Mouse (Mus musculus): ENCODE results near the gene Crlf3.

Gene Crlf3

DNA sequence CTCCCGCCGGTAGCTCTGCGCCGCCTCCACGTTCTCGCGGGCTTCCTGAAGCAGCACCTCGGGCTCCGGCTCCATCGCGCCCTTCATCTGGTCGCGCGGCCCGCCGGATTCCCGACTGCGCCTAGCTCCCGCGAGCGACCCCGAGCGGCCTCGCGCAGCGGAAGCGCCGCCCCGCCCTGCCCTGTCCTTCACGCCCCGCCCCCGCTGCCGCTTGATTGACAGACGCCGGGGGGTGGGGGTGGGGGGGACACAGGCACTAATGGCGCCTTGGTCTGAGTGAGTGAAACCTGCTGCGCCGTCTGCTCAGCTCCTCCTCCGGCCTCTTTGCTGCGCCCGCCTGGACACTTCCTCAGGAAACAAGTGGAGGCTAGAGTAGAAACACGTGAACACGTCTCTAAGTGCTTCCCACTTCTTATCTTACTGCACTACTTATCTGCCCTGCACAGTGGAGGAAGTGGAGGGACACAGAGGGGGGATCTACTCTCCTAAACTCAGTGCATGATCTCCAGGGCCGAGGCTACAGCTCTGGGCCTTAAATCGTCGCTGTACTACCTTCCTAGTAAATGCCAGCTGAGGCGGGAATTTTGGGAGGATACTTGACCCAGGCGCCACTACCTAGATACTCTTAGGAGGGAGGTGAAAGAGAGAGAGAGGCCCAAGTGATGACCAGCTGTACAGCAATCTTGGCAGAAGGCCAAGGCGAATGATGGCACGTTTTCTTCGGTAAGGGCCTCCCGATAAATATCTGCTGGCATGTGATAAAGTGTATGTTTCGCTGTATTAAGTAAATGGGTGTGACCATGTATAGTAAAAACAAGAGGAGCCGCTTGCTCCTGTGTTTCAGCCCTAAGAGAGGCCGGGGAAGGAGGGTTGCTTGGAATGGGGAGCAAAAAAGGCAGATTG lies at the start of gene Crlf3:
Gene Crlf3 (minus strand): TSS at position 166 of the 903 bp plus-strand sequence.
- peak; percentile 98 for DNase-seq (ENCODE audit: extremely low spot score)

DNA sequence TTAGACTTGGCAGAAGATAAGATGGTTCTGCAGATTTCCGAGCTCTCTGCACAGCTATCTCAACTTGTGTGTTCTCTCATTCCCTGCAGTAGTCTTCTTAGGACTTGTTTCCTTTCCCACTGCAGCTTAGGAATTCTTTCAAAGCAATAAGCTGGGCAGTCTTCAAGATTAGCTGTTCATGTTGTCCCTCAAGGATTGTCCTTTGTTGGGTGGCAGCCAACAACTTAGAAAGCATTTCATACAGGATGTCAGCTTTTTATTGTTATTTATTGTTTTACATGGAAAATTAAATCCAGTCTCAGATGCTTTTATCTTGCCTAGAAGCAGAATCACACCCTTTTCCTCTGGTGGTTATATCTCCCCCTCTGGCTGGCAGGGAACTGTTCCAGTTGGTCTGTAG lies 35.6 kb upstream of the Crlf3 start:
- no peak for DNase-seq (ENCODE audit: extremely low spot score)

DNA sequence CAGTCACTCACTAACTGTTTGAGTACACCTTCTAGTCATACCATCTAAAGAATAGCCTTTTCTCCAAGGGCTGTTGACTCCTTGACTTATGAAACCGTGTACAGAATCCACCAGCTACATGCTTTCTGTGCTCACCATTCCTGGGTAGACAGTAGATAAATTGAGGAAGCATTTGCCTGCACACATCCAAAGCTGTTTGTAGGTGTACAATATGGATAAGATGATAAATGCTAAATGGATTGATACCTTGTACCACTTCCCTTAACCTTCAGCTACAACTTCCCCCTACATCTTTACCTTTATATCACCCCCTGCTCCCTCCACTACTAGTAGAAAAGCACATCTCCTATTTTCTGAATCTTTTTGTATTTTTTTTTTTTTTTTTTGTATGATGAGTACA lies 23.6 kb upstream of the Crlf3 start:
- no peak for DNase-seq (ENCODE audit: extremely low spot score)

DNA sequence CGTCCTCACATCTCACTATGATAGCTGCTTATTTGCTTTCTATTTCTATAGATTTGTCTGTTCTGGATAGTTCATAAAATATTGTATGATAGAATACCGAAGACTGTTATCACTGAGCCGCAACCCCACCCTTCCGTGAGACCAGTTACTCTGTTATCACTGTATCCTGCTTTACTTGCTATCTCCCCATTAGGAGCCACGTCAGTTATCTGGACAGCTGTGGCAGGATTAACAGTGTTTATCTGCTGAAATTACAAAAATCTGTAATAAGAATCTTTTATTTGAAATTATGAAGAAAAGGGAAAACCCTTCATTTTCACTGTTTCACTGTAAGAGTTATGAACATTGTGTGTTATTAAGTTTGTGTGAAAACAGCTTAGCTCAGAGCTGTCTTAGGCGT lies 20.5 kb upstream of the Crlf3 start:
- no peak for DNase-seq (ENCODE audit: extremely low spot score)

DNA sequence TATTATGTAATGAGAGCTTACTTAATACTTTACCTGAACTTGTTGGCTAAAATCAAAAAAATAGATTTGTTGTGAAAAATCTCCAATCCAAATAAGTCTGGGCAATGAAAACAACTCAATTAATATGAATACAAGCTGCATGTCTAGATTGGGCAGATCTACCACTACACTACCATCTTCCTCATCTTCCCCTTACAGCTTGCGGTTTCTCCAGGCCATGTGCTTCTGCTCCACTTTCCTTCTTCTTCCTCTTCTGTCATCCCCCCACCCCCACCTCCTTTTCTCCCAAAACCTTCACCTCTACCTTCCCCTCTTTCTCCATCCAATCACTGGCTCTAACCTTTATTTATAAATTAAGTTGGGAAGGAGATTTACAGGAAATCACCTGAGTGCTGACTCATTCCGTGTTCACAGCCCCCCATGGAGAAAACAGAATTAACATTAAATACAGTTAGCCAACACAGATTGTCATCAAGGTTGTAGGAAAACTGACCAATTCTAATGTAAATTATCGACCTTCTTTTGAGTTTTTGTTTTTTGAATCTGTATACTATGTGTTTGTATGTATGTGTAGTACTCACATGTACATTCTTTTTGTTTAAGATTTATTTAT lies 17.8 kb upstream of the Crlf3 start:
- no peak for DNase-seq (ENCODE audit: extremely low spot score)

- no peak for DNase-seq (ENCODE audit: extremely low spot score)
These were observed 9.9 kb upstream of the Crlf3 start for GRCm38 (mm10) chr11:80090555-80091164.

DNA sequence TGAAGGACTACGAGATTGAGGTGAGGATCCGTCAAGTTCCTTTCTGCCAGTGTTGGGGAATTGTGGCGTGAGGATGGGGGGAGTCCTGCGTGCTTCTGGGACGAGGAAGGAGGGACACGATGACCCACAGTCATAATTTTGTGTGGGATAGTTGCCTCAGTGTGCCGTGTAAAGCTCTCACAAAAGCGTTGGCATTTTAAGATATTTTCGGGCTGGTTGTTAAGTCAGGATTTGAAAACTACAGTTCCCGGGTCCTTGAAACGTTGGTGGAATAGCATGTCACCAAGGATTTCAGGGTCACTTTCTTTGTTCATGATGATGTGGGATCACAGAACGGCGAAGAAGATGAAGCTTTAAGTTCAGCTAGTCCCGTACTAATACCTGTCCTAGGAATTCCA lies 9.0 kb upstream of the Crlf3 start:
- DNase-seq (ENCODE audit: extremely low spot score) = no peak

DNA sequence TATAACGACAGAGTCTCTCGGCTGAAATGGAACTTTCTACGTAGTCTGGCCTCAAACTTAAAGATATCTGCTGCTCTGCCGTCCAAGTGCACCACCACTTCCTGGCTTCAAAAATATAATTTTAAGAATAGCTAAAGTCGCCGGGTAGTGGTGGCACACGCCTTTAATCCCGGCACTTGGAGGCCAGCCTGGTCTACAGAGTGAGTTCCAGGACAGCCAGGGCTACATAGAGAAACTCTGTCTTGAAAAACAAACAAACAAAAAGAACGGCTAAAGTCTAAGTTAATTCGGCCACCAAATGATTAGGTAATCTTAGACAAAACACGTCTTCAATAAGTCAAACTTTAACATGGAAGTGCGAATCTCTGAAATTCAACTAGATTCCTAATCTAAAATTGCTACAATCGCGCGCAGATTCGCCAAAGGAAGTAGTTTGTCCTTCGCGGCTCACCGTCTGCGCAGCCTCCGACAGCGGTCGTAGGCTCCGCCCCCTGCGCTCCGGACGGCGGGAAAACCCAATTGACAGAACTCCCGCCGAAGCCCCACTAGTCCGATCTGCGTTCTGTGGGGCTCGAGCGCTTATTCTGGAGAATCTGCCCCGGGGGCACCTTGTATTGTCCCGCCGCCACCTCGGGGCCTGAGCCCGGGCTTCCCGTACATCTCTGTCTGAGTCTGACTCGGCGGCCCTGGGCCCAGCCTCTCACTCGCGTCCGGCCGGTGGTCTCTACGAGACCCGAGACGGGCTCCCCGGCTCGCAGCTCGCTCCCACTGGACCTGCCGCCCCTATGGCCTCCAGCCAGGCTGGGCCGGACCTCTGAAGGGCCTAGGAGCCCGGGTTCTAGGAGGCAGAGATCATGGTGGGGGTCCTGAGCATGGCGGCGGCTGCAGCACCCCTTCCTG lies 8.4 kb upstream of the Crlf3 start, which contains the start of gene Atad5:
Gene Atad5 (plus strand): TSS at position 484 of the 900 bp plus-strand sequence.
- peak; percentile 87 for DNase-seq (ENCODE audit: extremely low spot score)

- peak; percentile 78 for DNase-seq (ENCODE audit: extremely low spot score)
These were observed 6.1 kb upstream of the Crlf3 start for GRCm38 (mm10) chr11:80086844-80087243.

- no peak for DNase-seq (ENCODE audit: extremely low spot score)
These were observed 4.7 kb upstream of the Crlf3 start for GRCm38 (mm10) chr11:80085356-80086055.

DNA sequence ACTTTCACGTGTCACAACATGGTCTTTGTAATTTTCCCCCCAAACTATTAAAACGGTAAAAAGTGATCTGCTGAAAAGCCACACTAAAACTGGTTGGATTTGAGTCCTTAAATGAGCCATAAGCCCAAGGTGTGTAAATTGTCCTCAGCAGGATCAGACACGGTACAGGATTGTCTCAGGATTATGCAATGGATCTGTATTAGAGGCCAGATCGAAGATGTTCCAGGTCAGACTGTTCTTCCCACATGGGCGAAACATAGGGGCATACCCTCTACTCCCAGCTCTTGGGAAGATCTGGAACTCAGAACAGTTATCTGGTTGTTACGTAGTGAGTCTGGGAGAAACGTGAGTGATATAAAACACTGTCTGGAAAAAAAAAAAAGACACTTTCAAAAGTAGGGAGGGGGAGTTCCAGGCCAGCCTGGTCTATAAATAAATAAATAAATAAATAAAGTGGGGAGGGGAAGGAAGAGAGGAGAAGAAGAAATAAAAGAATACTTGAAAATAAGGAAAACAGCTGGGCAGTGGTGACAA lies 1.1 kb upstream of the Crlf3 start:
- DNase-seq (ENCODE audit: extremely low spot score) = no peak

GRCm38 (mm10) chr11:80080381-80080825 lies 388 bp downstream of the Crlf3 start:
- DNase-seq (ENCODE audit: extremely low spot score) = no peak

DNA sequence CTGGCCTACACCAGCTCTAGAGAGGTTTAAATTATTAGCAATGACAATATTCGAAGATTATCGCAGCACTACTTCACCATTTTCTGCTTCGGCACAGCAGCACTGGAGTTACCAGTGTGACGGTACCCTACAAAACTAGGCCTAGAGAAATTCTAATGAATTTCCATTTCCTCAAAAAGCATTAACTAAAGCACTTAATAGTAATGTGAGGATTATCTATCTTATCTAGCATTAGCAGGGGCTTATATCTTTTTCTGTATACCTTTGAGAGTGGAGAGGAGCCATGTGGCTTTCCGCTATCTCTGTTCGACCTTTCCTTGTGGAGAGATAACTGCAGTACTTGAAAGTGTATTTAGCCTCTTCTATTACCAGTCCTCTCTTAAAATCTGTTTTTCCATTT lies 1.0 kb downstream of the Crlf3 start:
- no peak for DNase-seq (ENCODE audit: extremely low spot score)

DNA sequence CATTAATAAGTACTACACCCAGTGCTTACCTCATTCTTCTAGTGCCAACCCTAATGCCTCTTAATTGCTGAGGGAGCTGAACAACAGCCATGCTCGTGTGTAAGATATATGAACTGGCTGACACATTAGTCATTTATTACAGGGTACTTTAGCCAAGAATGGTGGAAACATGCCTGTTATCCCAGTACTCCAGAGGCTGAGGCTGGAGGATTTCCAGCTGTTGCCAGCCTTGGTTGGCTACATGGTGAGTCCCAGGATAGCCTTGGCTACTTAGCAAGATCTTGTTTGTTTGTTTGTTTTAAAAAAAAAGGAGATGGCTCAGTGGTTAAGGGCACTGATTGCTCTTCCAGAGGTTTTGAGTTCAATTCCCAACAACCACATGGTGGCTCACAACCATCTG lies 2.0 kb downstream of the Crlf3 start:
- DNase-seq (ENCODE audit: extremely low spot score) = no peak

DNA sequence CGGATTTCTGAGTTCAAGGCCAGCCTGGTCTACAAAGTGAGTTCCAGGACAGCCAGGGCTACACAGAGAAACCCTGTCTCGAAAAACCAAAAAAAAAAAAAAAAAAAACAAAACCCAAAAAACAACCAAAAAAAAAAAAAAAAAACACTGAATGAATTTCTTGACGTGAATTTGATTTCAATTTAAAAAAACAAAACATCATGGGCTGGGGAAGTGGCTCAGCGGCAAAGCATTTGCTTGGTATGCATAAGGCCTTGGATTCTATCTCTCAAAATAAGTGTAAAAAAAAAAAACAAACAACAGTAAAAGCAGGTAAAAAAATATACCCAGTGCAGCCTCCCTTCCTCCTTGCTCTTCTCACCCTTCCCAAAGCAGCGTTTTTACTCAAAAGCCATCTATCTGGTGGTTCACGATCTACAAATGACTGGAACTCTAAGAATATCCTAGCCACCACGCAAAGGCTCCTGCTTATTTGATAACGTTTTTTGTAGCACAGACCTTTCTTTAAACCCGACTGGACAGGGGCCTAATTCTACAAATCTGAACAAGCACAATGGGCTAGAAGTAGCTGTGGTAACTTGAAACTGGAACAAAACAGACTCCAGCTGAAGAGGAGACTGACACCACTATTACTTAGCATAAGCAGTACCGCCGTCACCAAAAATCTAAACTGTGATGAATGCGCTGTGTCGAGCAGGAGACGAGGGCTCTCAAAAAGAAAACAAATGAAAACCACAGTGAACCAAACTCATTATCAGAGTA lies 2.8 kb downstream of the Crlf3 start:
- no peak for DNase-seq (ENCODE audit: extremely low spot score)

- DNase-seq (ENCODE audit: extremely low spot score) = no peak
These were observed 5.0 kb downstream of the Crlf3 start for GRCm38 (mm10) chr11:80075608-80076277.

- no peak for DNase-seq (ENCODE audit: extremely low spot score)
These were observed 8.4 kb downstream of the Crlf3 start for GRCm38 (mm10) chr11:80072365-80072764.

DNA sequence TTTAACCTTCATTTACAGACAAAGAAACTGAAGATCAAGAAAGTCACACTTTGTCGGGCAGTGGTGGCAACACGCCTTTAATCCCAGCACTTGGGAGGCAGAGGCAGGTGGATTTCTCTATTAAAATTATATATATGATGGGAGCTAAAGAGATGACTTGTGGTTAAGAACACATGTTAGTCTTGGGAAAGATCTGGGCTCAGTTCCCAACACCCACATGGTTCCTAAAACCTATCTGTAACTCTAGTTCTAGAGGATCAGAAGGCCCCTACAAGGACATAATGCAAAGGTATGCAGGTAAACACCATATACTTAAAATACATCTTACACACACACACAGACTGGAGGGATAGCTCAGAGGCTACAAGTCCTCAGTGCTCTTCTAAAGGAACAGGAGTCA lies 9.8 kb downstream of the Crlf3 start:
- no peak for DNase-seq (ENCODE audit: extremely low spot score)

- no peak for DNase-seq (ENCODE audit: extremely low spot score)
These were observed 11.0 kb downstream of the Crlf3 start for GRCm38 (mm10) chr11:80069815-80070214.
